Mouse (Mus musculus): Measurements from ENCODE around the gene Rbpj. TPM values are rescaled to one million over a fixed set of nuclear protein-coding genes. Genes with fewer than 3 reads are reported as not detected.
A peak's percentile ranks its signal among the peaks of the same experiment; 100 is the strongest.
"Not testable (repeated sequence)": the region's sequence is repeated elsewhere in the genome, so short reads cannot be mapped to it uniquely, and the experiment has no call there.

The Rbpj gene
- polyA plus RNA-seq, 1 experiment from 2014 or later = 49.4 TPM

DNA sequence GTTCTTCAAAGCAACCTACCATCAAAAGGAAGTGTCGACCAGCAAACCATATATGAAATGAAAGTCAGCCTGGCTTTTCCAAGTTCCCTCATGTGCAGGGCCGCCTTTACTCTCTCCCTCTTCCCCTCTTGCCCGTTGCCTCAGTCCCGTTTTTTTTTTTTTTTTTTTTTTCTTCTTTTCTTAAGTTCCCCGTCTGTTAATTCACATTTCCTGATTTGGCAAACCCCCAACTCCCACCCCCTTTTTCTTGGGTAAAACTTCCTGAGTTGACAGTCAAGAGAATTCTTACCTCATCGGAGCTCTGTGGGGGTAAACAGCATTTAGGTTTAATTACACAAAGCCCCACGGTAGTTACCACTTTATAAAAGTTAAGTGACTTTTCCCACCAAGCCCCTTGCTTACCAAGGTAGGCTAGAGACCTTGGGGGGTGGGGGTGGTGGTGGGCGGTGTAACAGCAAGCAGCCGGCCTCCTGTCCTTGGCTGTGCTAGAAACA, 81.1 kb downstream of the Rbpj start:
- DNase-seq (ENCODE audit: low spot score) (peak; percentile 54), ATAC-seq (peak; percentile 23; the same call in 1 of the 2 replicates)
- Histone ChIP-seq H3K9ac (ENCODE audit: low read length) (no peak overlapping the region), H3K27me3 (replicated peaks; ENCODE audit: control insufficient read depth, insufficient read depth, low read length) (no peaks in the 10 kb centered on the region), H3K27ac (ENCODE audit: low read depth, low read length) (no peak overlapping the region), H3K36me3 (ENCODE audit: control insufficient read depth, insufficient read depth, low read length) (no peaks in the 10 kb centered on the region), H3K4me3 (ENCODE audit: low read depth, low read length) (no peak overlapping the region), H3K4me2 (ENCODE audit: low read length) (no peak overlapping the region), H3K4me1 (ENCODE audit: control insufficient read depth, insufficient read depth, low read length) (no peaks in the 10 kb centered on the region), H3K9me3 (replicated peaks; ENCODE audit: control insufficient read depth, low read length) (no peaks in the 10 kb centered on the region)
- WGBS = 47% methylated on average over 9 of the region's 9 CpGs

DNA sequence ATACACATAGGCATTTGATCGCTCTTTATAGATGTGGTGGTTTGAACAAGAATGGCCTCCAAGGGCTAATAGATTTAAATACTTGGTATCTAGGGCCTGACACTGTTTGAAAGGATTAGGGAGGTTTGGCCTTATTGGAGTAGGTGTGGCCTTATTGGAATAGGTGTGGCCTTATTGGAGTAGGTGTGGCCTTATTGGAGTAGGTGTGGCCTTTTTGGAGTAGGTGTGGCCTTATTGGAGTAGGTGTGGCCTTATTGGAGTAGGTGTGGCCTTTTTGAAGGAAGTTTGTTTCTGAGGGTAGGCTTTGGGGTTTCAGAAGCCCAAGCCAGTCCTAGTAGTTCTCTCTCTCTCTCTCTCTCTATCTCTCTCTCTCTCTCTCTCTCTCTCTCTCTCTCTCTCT, 84.4 kb downstream of the Rbpj start:
- not testable (repeated sequence) for ATAC-seq

DNA sequence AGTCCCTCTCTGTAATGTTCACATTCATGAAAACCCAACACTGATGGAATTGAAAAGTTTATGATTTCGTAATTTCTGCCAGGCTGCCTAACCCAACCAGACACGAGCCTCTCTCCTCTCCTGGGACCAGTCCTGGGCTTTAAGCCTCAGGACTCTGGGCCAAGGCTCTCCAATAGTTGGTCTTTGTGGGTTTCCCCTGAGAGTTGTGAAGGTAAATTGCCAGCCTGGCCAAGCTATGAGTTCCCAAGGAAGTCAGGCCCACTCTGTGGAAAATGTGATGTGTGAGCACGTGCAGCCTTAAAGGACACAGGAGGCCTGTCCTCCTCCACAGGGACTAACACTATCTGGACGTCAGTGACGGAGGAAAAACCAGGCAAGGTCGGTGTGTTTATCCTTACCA, 85.4 kb downstream of the Rbpj start:
- DNase-seq (ENCODE audit: low spot score) (no peak), ATAC-seq (no peak)
- no peaks in the 10 kb centered on the region for H3K9me3 ChIP-seq (replicated peaks; ENCODE audit: control insufficient read depth, low read length)
- H3K4me2 ChIP-seq (ENCODE audit: low read length) = no peak overlapping the region
- WGBS = 80% methylated on average over 6 of the region's 6 CpGs
- H3K4me3 ChIP-seq (ENCODE audit: low read depth, low read length) = no peak overlapping the region
- no peaks in the 10 kb centered on the region for H3K4me1 ChIP-seq (ENCODE audit: control insufficient read depth, insufficient read depth, low read length)
- H3K27me3 ChIP-seq (replicated peaks; ENCODE audit: control insufficient read depth, insufficient read depth, low read length) = no peaks in the 10 kb centered on the region
- no peaks in the 10 kb centered on the region for H3K36me3 ChIP-seq (ENCODE audit: control insufficient read depth, insufficient read depth, low read length)
- no peak overlapping the region for H3K27ac ChIP-seq (ENCODE audit: low read depth, low read length)
- H3K9ac ChIP-seq (ENCODE audit: low read length) = no peak overlapping the region

More for the DNA sequence above, 84.4 kb downstream of the Rbpj start:
- H3K4me2 ChIP-seq (ENCODE audit: low read length); H3K27ac ChIP-seq (ENCODE audit: low read depth, low read length); DNase-seq (ENCODE audit: low spot score); H3K9me3 ChIP-seq (replicated peaks; ENCODE audit: control insufficient read depth, low read length); H3K9ac ChIP-seq (ENCODE audit: low read length); H3K4me3 ChIP-seq (ENCODE audit: low read depth, low read length); H3K27me3 ChIP-seq (replicated peaks; ENCODE audit: control insufficient read depth, insufficient read depth, low read length); H3K4me1 ChIP-seq (ENCODE audit: control insufficient read depth, insufficient read depth, low read length); H3K36me3 ChIP-seq (ENCODE audit: control insufficient read depth, insufficient read depth, low read length): not testable (repeated sequence)
- 100% methylated on average over 1 of the region's 1 CpGs for whole genome bisulfite sequencing

DNA sequence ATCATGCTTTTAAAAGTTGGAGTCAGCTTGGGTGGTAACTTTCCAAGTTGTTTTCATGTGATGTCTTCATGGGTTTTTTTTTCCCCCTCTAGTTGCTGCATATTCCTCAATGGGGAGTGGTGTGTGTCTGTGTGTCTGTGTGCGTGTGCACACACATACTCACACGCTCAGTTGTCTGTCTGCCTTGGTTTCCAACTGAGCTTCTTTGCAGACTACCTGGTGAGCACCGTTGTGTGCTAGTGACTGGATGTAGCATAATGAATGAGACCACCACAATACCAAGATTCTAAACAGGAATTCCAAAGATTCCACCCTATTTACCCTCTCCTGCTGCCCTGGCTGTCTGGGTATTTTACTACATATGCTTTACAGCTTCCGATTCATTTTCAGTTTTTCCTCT, 86.0 kb downstream of the Rbpj start:
- Histone ChIP-seq H3K9me3 (replicated peaks; ENCODE audit: control insufficient read depth, low read length) (no peaks in the 10 kb centered on the region), H3K27ac (ENCODE audit: low read depth, low read length) (no peak overlapping the region), H3K27me3 (replicated peaks; ENCODE audit: control insufficient read depth, insufficient read depth, low read length) (no peaks in the 10 kb centered on the region), H3K4me3 (ENCODE audit: low read depth, low read length) (no peak overlapping the region), H3K36me3 (ENCODE audit: control insufficient read depth, insufficient read depth, low read length) (no peaks in the 10 kb centered on the region), H3K4me1 (ENCODE audit: control insufficient read depth, insufficient read depth, low read length) (no peaks in the 10 kb centered on the region), H3K4me2 (ENCODE audit: low read length) (no peak overlapping the region), H3K9ac (ENCODE audit: low read length) (no peak overlapping the region)
- ATAC-seq = no peak
- 51% methylated on average over 4 of the region's 4 CpGs for WGBS
- DNase-seq (ENCODE audit: low spot score) = no peak

DNA sequence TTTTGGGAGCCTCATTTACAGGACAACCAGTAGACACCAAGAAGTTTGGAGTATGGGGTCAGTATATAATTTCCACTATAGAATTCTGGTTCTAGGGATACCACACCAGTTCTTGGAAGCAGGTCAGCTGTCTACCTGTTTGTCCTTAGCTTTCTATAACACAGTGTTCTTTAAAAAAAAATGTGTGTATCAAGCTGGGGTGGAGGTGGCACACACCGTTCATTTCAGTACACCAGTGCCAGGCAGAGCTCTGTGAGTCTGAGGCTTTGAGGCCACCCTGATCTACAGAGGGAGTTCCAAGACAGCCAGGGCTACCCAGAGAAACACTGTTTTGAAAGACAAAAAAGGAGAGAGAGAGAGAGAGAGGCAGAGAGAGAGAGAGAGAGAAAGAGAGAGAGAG, 87.3 kb downstream of the Rbpj start:
- Histone ChIP-seq H3K27ac (ENCODE audit: low read depth, low read length) (no peak overlapping the region), H3K9me3 (replicated peaks; ENCODE audit: control insufficient read depth, low read length) (no peaks in the 10 kb centered on the region), H3K4me3 (ENCODE audit: low read depth, low read length) (no peak overlapping the region), H3K9ac (ENCODE audit: low read length) (no peak overlapping the region), H3K4me2 (ENCODE audit: low read length) (no peak overlapping the region), H3K36me3 (ENCODE audit: control insufficient read depth, insufficient read depth, low read length) (no peaks in the 10 kb centered on the region), H3K27me3 (replicated peaks; ENCODE audit: control insufficient read depth, insufficient read depth, low read length) (no peaks in the 10 kb centered on the region), H3K4me1 (ENCODE audit: control insufficient read depth, insufficient read depth, low read length) (no peaks in the 10 kb centered on the region)
- ATAC-seq (no peak), DNase-seq (ENCODE audit: low spot score) (no peak)
- 84% methylated on average over 1 of the region's 1 CpGs for WGBS

DNA sequence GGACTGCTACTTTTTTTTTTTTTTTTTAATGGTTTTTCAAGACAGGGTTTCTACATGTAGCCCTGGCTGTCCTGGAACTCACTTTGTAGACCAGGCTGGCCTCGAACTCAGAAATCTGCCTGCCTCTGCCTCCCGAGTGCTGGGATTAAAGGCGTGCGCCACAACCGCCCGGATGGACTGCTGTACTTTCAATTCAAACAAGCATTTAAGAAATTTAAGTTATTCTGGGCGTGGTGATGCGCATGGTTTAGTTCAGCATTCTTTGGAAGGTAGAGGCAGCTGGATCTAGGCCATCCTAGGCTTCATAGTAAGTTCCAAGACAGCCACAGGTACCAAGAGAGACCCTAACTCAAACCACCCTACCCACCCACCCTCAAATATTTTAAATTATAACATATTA, 88.2 kb downstream of the Rbpj start:
- Histone ChIP-seq H3K4me3 (ENCODE audit: low read depth, low read length) (no peak overlapping the region), H3K9me3 (replicated peaks; ENCODE audit: control insufficient read depth, low read length) (no peaks in the 10 kb centered on the region), H3K4me1 (ENCODE audit: control insufficient read depth, insufficient read depth, low read length) (no peaks in the 10 kb centered on the region), H3K36me3 (ENCODE audit: control insufficient read depth, insufficient read depth, low read length) (no peaks in the 10 kb centered on the region), H3K27ac (ENCODE audit: low read depth, low read length) (no peak overlapping the region), H3K4me2 (ENCODE audit: low read length) (no peak overlapping the region), H3K9ac (ENCODE audit: low read length) (no peak overlapping the region), H3K27me3 (replicated peaks; ENCODE audit: control insufficient read depth, insufficient read depth, low read length) (no peaks in the 10 kb centered on the region)
- DNase-seq (ENCODE audit: low spot score) (no peak), ATAC-seq (no peak)
- WGBS = 97% methylated on average over 8 of the region's 8 CpGs

DNA sequence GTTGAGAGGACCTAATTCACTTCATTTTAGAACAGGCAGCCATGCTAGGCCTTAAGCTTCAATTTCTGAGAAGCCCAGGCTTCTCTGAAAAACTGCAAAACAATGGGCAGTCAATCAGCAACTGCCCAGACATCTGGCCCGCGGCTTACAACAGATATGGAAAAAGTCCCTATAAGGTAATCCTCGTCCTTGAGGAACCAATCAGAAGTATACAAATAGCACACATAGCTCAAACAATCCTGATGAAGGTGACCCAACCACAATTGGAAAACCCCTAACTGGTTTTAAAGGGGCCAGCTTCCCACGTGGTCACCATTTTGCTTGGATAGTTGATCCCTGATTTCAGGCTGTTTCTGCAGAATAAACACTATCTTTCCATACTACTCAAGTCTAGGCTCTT, 89.0 kb downstream of the Rbpj start:
- H3K4me3 ChIP-seq (ENCODE audit: low read depth, low read length) = no peak overlapping the region
- H3K36me3 ChIP-seq (ENCODE audit: control insufficient read depth, insufficient read depth, low read length) = no peaks in the 10 kb centered on the region
- ATAC-seq = no peak
- no peak overlapping the region for H3K9ac ChIP-seq (ENCODE audit: low read length)
- H3K4me1 ChIP-seq (ENCODE audit: control insufficient read depth, insufficient read depth, low read length) = no peaks in the 10 kb centered on the region
- H3K27me3 ChIP-seq (replicated peaks; ENCODE audit: control insufficient read depth, insufficient read depth, low read length) = no peaks in the 10 kb centered on the region
- no peak overlapping the region for H3K27ac ChIP-seq (ENCODE audit: low read depth, low read length)
- no peak for DNase-seq (ENCODE audit: low spot score)
- no peak overlapping the region for H3K4me2 ChIP-seq (ENCODE audit: low read length)
- no peaks in the 10 kb centered on the region for H3K9me3 ChIP-seq (replicated peaks; ENCODE audit: control insufficient read depth, low read length)
- WGBS = 91% methylated on average over 4 of the region's 4 CpGs

DNA sequence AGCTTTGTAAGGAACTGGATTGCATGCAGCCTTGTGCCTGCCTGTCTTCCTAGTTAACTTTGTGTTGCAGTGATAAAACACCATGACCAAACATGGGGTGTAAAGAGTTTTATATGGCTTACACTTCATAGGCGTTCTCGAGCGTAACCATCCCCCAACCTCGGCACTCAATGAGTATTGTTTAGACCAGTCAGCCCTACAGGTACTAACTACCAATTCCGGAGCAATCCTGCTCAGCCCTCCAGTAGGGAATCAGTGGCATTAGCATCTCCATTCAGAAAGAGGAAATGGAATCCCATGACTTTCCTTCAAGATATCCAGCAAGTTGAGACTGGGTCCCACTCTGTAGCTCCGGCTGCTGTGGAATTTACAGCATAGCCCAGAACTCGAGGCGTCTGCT, 89.5 kb downstream of the Rbpj start:
- no peaks in the 10 kb centered on the region for H3K4me1 ChIP-seq (ENCODE audit: control insufficient read depth, insufficient read depth, low read length)
- no peak overlapping the region for H3K9ac ChIP-seq (ENCODE audit: low read length)
- no peaks in the 10 kb centered on the region for H3K9me3 ChIP-seq (replicated peaks; ENCODE audit: control insufficient read depth, low read length)
- whole genome bisulfite sequencing = 96% methylated on average over 8 of the region's 8 CpGs
- ATAC-seq (no peak), DNase-seq (ENCODE audit: low spot score) (no peak)
- no peaks in the 10 kb centered on the region for H3K36me3 ChIP-seq (ENCODE audit: control insufficient read depth, insufficient read depth, low read length)
- H3K4me2 ChIP-seq (ENCODE audit: low read length) = no peak overlapping the region
- H3K27ac ChIP-seq (ENCODE audit: low read depth, low read length) = no peak overlapping the region
- no peak overlapping the region for H3K4me3 ChIP-seq (ENCODE audit: low read depth, low read length)
- no peaks in the 10 kb centered on the region for H3K27me3 ChIP-seq (replicated peaks; ENCODE audit: control insufficient read depth, insufficient read depth, low read length)

DNA sequence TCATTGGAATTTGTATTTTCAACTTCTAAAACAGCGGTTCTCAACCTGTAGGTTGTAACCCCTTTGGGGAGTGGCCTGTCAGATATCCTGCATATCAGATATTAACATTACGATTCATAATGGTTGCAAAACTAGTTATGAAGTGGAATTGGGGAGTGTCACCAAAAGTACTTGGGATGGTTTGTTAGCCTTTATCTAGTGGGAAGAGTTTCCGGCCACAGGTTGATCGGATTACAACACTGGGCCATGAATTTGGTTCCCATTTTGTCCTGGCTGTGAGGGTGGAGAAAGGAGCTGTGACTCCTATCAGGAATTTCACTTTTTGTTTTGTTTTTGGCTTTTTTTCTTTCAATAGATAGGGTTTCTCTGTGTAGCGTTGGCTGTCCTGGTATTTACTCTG, 90.0 kb downstream of the Rbpj start:
- DNase-seq (ENCODE audit: low spot score) (no peak), ATAC-seq (no peak)
- no peaks in the 10 kb centered on the region for H3K36me3 ChIP-seq (ENCODE audit: control insufficient read depth, insufficient read depth, low read length)
- H3K9ac ChIP-seq (ENCODE audit: low read length) = no peak overlapping the region
- WGBS = 93% methylated on average over 5 of the region's 5 CpGs
- no peak overlapping the region for H3K4me3 ChIP-seq (ENCODE audit: low read depth, low read length)
- no peaks in the 10 kb centered on the region for H3K27me3 ChIP-seq (replicated peaks; ENCODE audit: control insufficient read depth, insufficient read depth, low read length)
- no peak overlapping the region for H3K27ac ChIP-seq (ENCODE audit: low read depth, low read length)
- H3K4me1 ChIP-seq (ENCODE audit: control insufficient read depth, insufficient read depth, low read length) = no peaks in the 10 kb centered on the region
- H3K9me3 ChIP-seq (replicated peaks; ENCODE audit: control insufficient read depth, low read length) = no peaks in the 10 kb centered on the region
- H3K4me2 ChIP-seq (ENCODE audit: low read length) = no peak overlapping the region

Measured in forebrain, embryonic 14.5 days (tissue).